Mouse (Mus musculus) thymus, adult 2 months (tissue): ENCODE data around the gene Slc23a4.

Experiments used
- CTCF ChIP-seq: fragments of 200-500 bp; IDR thresholded peaks from 2 replicates; pipeline ENCODE4 v1.5.1; 2012; ENCODE audit warnings: mild to moderate bottlenecking, control low read depth, low read length, moderate library complexity, borderline replicate concordance; ENCODE audit not compliant: control insufficient read depth, poor library complexity, insufficient read depth; ENCODE audit errors: extremely low read depth
- POLR2A ChIP-seq: fragments of 200-500 bp; IDR thresholded peaks from 2 replicates; pipeline ENCODE4 v1.6.1; 2012; ENCODE audit warnings: mild to moderate bottlenecking, low read length, control low read depth, moderate library complexity; ENCODE audit not compliant: control insufficient read depth, poor library complexity, insufficient read depth; ENCODE audit errors: extremely low read depth

DNA sequence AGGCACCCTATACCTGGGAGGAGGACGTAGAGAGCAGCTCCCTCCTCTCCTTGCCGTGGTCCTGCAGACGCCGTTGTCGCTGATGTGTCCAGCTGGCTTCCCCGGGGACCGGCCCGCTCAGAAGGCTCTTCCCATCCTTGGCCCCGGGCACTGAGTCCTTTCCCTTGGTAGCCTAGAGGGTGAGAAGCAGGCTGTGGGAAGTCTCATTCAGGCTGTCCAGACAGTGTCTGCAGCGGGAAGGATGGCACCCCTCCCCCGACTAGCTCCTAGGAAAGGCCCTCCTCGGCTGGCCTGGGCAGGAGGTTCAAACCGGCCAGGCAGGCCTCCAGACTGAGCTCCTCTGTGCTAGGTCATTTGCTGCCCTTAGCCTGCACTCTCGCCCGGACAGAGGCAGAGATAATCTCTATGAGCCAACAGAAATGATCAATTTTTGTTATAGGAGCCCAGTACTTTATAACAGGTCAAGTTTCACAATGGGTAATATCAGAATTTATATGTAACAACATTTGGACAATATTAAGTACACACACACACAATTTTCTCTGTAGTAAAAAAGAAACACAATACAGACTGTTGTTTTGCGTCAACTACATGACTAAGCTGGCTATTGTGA lies 91.9 kb downstream of the Slc23a4 start:
- TF ChIP-seq CTCF (no peak), POLR2A (no peak)
